Mouse (Mus musculus): ENCODE data around the gene Triobp.

DNA sequence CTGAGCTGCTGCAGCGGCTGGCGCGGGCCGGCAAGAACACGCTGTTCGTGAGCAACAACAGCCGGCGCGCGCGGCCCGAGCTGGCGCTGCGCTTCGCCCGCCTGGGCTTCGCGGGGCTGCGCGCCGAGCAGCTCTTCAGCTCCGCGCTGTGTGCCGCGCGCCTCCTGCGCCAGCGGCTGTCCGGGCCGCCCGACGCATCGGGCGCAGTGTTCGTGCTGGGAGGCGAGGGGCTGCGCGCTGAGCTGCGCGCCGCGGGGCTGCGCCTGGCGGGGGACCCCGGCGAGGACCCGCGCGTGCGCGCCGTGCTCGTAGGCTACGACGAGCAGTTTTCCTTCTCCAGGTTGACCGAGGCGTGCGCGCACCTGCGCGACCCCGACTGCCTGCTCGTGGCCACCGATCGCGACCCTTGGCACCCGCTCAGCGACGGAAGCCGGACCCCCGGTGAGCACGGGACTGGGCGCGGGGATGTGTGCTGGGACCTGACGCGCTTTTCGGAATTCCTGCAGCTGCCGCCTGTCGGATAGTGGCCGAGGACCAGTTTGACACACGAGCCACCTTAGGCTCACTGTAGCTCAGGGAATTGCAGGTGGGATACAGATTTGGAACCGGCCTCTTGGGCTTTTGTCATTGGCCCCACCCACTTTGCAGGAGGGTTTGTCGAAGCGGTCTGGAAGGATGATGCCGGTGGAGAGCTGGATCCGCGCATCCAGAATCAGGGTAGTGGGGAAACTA, 33.3 kb upstream of the Triobp start:
- TF ChIP-seq CTCF (IDR thresholded peaks at IDR 0.05; ENCODE audit: control insufficient read depth, insufficient read depth, insufficient read length): no peak
- no peak for TF ChIP-seq USF1 (IDR thresholded peaks at IDR 0.05; ENCODE audit: low read depth)
- no peak for TF ChIP-seq MAX (IDR thresholded peaks at IDR 0.05)
- TF ChIP-seq MYOG (IDR thresholded peaks at IDR 0.05; ENCODE audit: control insufficient read depth, extremely low read depth, insufficient read length): no peak
- no peak for TF ChIP-seq MYOD1 (IDR thresholded peaks at IDR 0.05; ENCODE audit: control insufficient read depth, insufficient read length, low read depth)
- no peak for TF ChIP-seq FOSL1 (IDR thresholded peaks at IDR 0.05; ENCODE audit: insufficient read depth, low read length, poor library complexity, severe bottlenecking)

Data from C2C12 (cell line).